Mouse (Mus musculus) gastrocnemius, postnatal 14 days (tissue): ENCODE results near the gene Tm7sf2. TPM values are rescaled to one million over a fixed set of nuclear protein-coding genes. Genes with fewer than 3 reads are reported as not detected.

ENCODE experiments used
- DNase-seq: peaks from one replicate; pipeline ENCODE4 v3.0.0; 2021; ENCODE audit warnings: mixed read lengths
- intact Hi-C: fragments of 180-260 bp; cut with DNase I; formaldehyde crosslinking; loops from one replicate; pipeline ENCODE4 v1.15.1; 2025; ENCODE audit warnings: low total_unique reads
- long read RNA-seq, 2 experiments: library from polyadenylated mRNA; stranded (forward); transcript quantifications; one replicate each; pipeline ENCODE4 v2.0.0; 2021
- total RNA-seq, 2 experiments: library from RNA; stranded (reverse); gene quantifications; 2 replicates each; pipeline ENCODE4 v1.2.3; 2021

The Tm7sf2 gene
- total RNA-seq: 1 to 10 TPM; 3.7 to 4.5 TPM
- long read RNA-seq, experiment 1: 0 reads
- long read RNA-seq, experiment 2, partial matches to known transcripts: 0 of 3 reads
- long read RNA-seq, experiment 2, other reads (novel, unspliced or antisense): 2 of 3 reads

DNA sequence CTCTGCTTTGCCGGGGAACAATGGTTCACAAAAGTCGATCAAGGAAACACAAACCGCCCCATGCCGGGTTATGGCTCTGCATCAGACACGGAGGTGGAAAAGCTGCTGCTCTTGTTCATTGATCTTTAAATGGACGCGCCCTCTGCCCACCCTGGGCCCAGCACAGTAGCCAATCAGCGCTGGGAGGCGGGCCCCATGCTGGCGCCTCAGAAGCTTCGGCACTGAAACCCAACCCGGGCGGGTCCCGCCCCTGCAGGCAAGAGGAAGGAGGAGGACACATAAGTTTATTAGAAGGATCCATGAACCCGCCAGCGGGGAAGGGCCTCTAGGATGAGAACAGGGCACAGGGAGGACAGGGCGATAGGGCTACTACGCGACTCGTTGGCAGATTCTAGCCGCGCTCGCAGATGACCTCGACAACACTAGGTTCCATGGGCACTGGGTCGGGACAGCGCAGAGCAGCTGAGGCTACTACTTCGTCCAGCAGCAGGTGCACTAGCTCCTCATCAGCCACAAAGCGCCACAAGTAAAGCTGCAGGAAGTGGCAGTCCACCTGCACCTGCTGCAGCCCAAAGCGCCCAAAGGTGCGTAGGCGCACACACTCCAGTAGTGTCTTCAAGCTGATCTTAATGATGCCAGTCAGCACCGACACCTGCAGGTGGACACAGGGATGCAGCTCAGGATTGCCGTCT is at the start of gene Tm7sf2:
Tm7sf2 (minus strand) TSS at position 650 of the 692 bp plus-strand sequence.
- intact Hi-C loops: no loop called here
- DNase-seq: peak; percentile 93

- intact Hi-C loops: no loop called here
Measured at GRCm38 (mm10) chr19:6117346-6117985, 49.3 kb upstream of the Tm7sf2 start.

GRCm38 (mm10) chr19:6116113-6116850 is 48.1 kb upstream of the Tm7sf2 start:
- intact Hi-C loops: no loop called here
- no peak for DNase-seq

More at GRCm38 (mm10) chr19:6117346-6117985, 49.3 kb upstream of the Tm7sf2 start:
- DNase-seq: no peak

- no peak for DNase-seq
- intact Hi-C loops: no loop called here
Measured at GRCm38 (mm10) chr19:6113116-6113515, 44.9 kb upstream of the Tm7sf2 start.

- intact Hi-C loops: no loop called here
- no peak for DNase-seq
Measured at GRCm38 (mm10) chr19:6105586-6105985, 37.4 kb upstream of the Tm7sf2 start, which contains the start of gene Naaladl1. Gene Naaladl1, plus strand, starts transcription at chr19:6105782.

DNA sequence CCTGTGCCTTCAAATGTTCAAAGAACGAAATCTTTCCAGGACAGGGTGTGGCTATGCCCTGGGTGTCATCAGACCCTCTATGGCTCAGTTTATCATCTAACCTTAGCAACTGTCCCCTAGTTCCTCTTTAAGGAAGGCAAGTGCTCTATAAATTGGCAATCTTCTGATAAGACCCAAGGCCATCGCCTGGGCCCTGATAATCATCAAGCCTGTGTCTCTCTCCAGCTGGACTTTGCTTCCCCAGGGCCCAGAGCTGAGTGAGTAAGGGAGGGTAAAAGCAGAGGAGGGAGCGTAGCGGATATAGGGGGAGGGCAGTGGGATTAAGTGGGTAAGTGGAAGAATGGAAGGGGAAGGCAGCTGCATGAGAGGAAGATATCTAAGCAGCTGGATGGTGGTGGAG is 36.3 kb upstream of the Tm7sf2 start:
- intact Hi-C loops: no loop called here
- no peak for DNase-seq

- no peak for DNase-seq
- intact Hi-C loops: no loop called here
Measured at GRCm38 (mm10) chr19:6102169-6102853, 34.1 kb upstream of the Tm7sf2 start.

GRCm38 (mm10) chr19:6101186-6101585 is 33.0 kb upstream of the Tm7sf2 start:
- intact Hi-C loops: no loop called here
- no peak for DNase-seq

- no peak for DNase-seq
- intact Hi-C loops: no loop called here
Measured at GRCm38 (mm10) chr19:6097847-6098246, 29.7 kb upstream of the Tm7sf2 start.

GRCm38 (mm10) chr19:6094119-6094518 is 25.9 kb upstream of the Tm7sf2 start, which contains the start of gene AC131692.1:
Gene AC131692.1, plus strand, starts transcription at chr19:6094419.
- DNase-seq: no peak

DNA sequence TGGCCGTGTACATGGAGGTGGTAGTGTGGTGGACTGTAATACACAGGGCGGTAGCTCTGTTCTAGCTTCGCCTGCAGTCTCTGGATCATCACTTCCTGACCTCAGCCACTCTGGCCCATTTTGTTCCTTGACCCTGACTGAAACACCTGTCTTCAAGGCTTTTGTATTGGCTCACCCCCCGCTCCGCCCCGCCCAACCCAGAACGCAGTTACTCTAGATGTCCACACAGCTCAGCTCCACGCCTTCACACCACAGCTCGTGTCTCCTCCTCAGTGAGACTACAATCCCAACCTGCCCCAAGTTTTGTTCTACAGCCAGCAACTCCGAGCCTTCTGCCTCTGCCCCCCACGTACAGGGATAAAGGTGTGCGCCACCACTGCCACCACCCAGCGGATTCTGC is 20.7 kb upstream of the Tm7sf2 start:
- DNase-seq: no peak
- intact Hi-C loops: no loop called here

More at GRCm38 (mm10) chr19:6094119-6094518, 25.9 kb upstream of the Tm7sf2 start, which contains the start of gene AC131692.1:
- intact Hi-C loops: no loop called here

- DNase-seq: peak; percentile 29
- intact Hi-C loops: no loop called here
Measured at GRCm38 (mm10) chr19:6085417-6085879, 17.3 kb upstream of the Tm7sf2 start.

- DNase-seq: peak; percentile 93
- intact Hi-C loops: no loop called here
Measured at GRCm38 (mm10) chr19:6084478-6085248, 16.5 kb upstream of the Tm7sf2 start, which contains the start of the genes Zfpl1 and Cdca5. Gene Zfpl1, minus strand, starts transcription at chr19:6084956. Gene Cdca5, plus strand, starts transcription at chr19:6084983.

- intact Hi-C loops: no loop called here
Measured at GRCm38 (mm10) chr19:6082156-6082555, 14.0 kb upstream of the Tm7sf2 start, which contains the start of gene Gm28374. Gene Gm28374, minus strand, starts transcription at chr19:6082256.

DNA sequence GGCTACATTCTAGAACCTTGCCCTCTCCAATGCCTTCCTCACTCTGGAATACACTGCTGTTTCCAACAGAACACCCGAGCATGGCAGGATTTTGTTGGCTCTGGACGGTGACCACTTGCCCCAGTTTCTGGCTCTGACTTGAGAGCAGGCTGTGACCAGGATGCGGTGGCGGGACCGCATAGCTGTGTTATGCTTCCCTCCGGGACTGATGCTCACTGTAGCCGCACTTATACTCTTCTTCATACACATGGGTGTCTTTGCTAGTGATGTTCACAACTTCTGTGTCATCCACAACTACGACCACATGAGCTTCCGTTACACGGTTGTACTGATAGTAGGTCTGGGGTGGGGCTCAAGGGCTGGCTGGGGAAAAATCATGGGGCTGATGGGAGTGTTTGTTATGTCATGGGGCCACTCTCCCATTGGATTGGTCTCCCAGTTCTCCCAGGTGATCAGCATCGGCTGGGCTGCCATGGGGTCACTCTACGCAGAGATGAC is 11.9 kb upstream of the Tm7sf2 start, which contains the start of gene Tmem262:
Tmem262 (plus strand) TSS at position 51 of the 498 bp plus-strand sequence.
- intact Hi-C loops: no loop called here
- no peak for DNase-seq

More at GRCm38 (mm10) chr19:6082156-6082555, 14.0 kb upstream of the Tm7sf2 start, which contains the start of gene Gm28374:
- no peak for DNase-seq

- intact Hi-C loops: no loop called here
- DNase-seq: peak; percentile 79
Measured at GRCm38 (mm10) chr19:6076564-6077393, 8.6 kb upstream of the Tm7sf2 start, which contains the start of gene Vps51. Gene Vps51, minus strand, starts transcription at chr19:6077231.

GRCm38 (mm10) chr19:6073889-6074288 is 5.7 kb upstream of the Tm7sf2 start:
- DNase-seq: no peak
- intact Hi-C loops: no loop called here
